Mouse (Mus musculus) cortical plate, adult 2 months (tissue): ENCODE results near the gene Irgq. TPM values are rescaled to one million over a fixed set of nuclear protein-coding genes. Genes with fewer than 3 reads are reported as not detected.
"Not testable (repeated sequence)": the region's sequence is repeated elsewhere in the genome, so short reads cannot be mapped to it uniquely, and the experiment has no call there.

Experiments
- H3K27ac ChIP-seq: fragments of 200-500 bp; 2 replicates; pipeline ENCODE4 v1.5.1; 2012; ENCODE audit warnings: low read length, control low read depth, inconsistent platforms; ENCODE audit not compliant: insufficient read depth
- H3K4me1 ChIP-seq: fragments of 200-500 bp; 2 replicates; pipeline ENCODE4 v1.6.1; 2011; ENCODE audit warnings: low read length; ENCODE audit not compliant: control insufficient read depth, insufficient read depth
- H3K4me3 ChIP-seq: fragments of 200-500 bp; 2 replicates; pipeline ENCODE4 v1.5.1; 2011; ENCODE audit warnings: mild to moderate bottlenecking, low read length, control low read depth; ENCODE audit not compliant: insufficient read depth
- CTCF ChIP-seq: fragments of 200-500 bp; IDR thresholded peaks from 2 replicates; pipeline ENCODE4 v1.5.1; 2011; ENCODE audit warnings: mild to moderate bottlenecking, control low read depth, low read length; ENCODE audit not compliant: insufficient read depth; ENCODE audit errors: extremely low read depth
- POLR2A ChIP-seq: fragments of 200-500 bp; IDR thresholded peaks from 2 replicates; pipeline ENCODE4 v1.6.1; 2011; ENCODE audit warnings: mild to moderate bottlenecking, low read length, control low read depth; ENCODE audit not compliant: insufficient read depth; ENCODE audit errors: extremely low read depth
- polyA plus RNA-seq: library from polyadenylated mRNA; depleted of rRNA; stranded (reverse); fragments of >200 nt; gene quantifications from 2 replicates; pipeline ENCODE4 v1.2.3, GENCODE M21; 2012; rRNA removed

The Irgq gene
- polyA plus RNA-seq, result 52.9 and 53.9 TPM in 2 replicates

GRCm38 (mm10) chr7:24530062-24530931, at the start of gene Irgq:
Gene Irgq (plus strand): TSS chr7:24530689.
- TF ChIP-seq CTCF, result no peak
- peak; percentile 66 for TF ChIP-seq POLR2A
- peak within 1 kb of the TSS; percentile 56 for H3K4me3 ChIP-seq
- H3K27ac ChIP-seq, result peak within 1 kb of the TSS; percentile 64
- H3K4me1 ChIP-seq, result no peaks in the 10 kb centered on the region; the same call in 1 of the 2 replicates

- no peak for TF ChIP-seq CTCF
- no peak for TF ChIP-seq POLR2A
- H3K4me3 ChIP-seq, result peak overlapping the region; percentile 61
- peaks cover 2% of the 10 kb centered on the region for H3K4me1 ChIP-seq
- peak overlapping the region; percentile 51 for H3K27ac ChIP-seq
These were observed 49.5 kb upstream of the Irgq start for GRCm38 (mm10) chr7:24480986-24481473.

- TF ChIP-seq POLR2A (peak; percentile 58; the same call in 1 of the 2 replicates), CTCF (no peak)
- Histone ChIP-seq H3K27ac (peak within 1 kb of the TSS; percentile 74), H3K4me3 (peak within 1 kb of the TSS; percentile 61), H3K4me1 (peaks cover 2% of the 10 kb centered on the region)
These were observed 48.8 kb upstream of the Irgq start, which contains the start of gene Cadm4 for GRCm38 (mm10) chr7:24481474-24482207. Gene Cadm4 (plus strand): TSS chr7:24482023.

- H3K27ac ChIP-seq, result peak overlapping the region; percentile 74
- no peak for TF ChIP-seq CTCF
- H3K4me1 ChIP-seq, result peaks cover 2% of the 10 kb centered on the region
- H3K4me3 ChIP-seq, result peak overlapping the region; percentile 61
These were observed 48.1 kb upstream of the Irgq start for GRCm38 (mm10) chr7:24482208-24483020.

GRCm38 (mm10) chr7:24483291-24483690, 47.2 kb upstream of the Irgq start:
- H3K27ac ChIP-seq, H3K4me1 ChIP-seq: not testable (repeated sequence)
- peak overlapping the region; percentile 61; the same call in 1 of the 2 replicates for H3K4me3 ChIP-seq

- Histone ChIP-seq H3K4me1 (peaks cover 2% of the 10 kb centered on the region), H3K27ac (peak overlapping the region; percentile 99), H3K4me3 (peak overlapping the region; percentile 24)
- TF ChIP-seq CTCF (no peak), POLR2A (no peak)
These were observed 45.0 kb upstream of the Irgq start for GRCm38 (mm10) chr7:24485481-24485880.

- Histone ChIP-seq H3K4me3 (peak overlapping the region; percentile 24), H3K4me1 (peaks cover 2% of the 10 kb centered on the region), H3K27ac (peak overlapping the region; percentile 99)
- peak; percentile 66; the same call in 1 of the 2 replicates for TF ChIP-seq POLR2A
- no peak for TF ChIP-seq CTCF
These were observed 43.8 kb upstream of the Irgq start for GRCm38 (mm10) chr7:24486654-24487130.

GRCm38 (mm10) chr7:24487403-24487802, 43.1 kb upstream of the Irgq start:
- H3K4me1 ChIP-seq, result peaks cover 2% of the 10 kb centered on the region
- TF ChIP-seq CTCF, result no peak
- no peak for TF ChIP-seq POLR2A
- H3K4me3 ChIP-seq, result peak overlapping the region; percentile 24; the same call in 1 of the 2 replicates
- H3K27ac ChIP-seq, result peak overlapping the region; percentile 99

- TF ChIP-seq POLR2A, result no peak
- no peak for TF ChIP-seq CTCF
- Histone ChIP-seq H3K4me1 (peaks cover 2% of the 10 kb centered on the region), H3K27ac (peak overlapping the region; percentile 81; the same call in 1 of the 2 replicates), H3K4me3 (no peak overlapping the region)
These were observed 42.2 kb upstream of the Irgq start for GRCm38 (mm10) chr7:24488303-24488702.
